Mouse (Mus musculus) heart, embryonic 14.5 days (tissue): ENCODE measurements around the gene Napsa. TPM values are rescaled to one million over a fixed set of nuclear protein-coding genes. Genes with fewer than 3 reads are reported as not detected.

Source experiments
- ATAC-seq: fragments of 200-750 bp; cut with Nextera tagmentation; 2 replicates; pipeline ENCODE4 v1.8.0; 2017; ENCODE audit warnings: low read depth, moderate TSS enrichment; ENCODE audit not compliant: insufficient number of reproducible peaks, insufficient read depth, low FRiP score
- H3K27ac ChIP-seq, 2 experiments: fragments of 200-500 bp in 1 of 2; fragments of 300-500 bp in 1 of 2; sonication (generic) in 1 of 2; replicated peaks in 1 of 2; 2 replicates each; pipeline ENCODE4 v1.5.1; 2012 to 2014; ENCODE audit warnings: low read depth in 2 of 2, low read length in 2 of 2, control low read depth in 1 of 2, mild to moderate bottlenecking in 1 of 2, mixed read lengths in 1 of 2; ENCODE audit not compliant: control insufficient read depth in 1 of 2, insufficient read depth in 1 of 2
- H3K27me3 ChIP-seq: fragments of 300-500 bp; sonication (generic); 2 replicates; pipeline ENCODE4 v1.6.1; 2014; ENCODE audit warnings: mild to moderate bottlenecking, low read length, control low read depth; ENCODE audit not compliant: control insufficient read depth, insufficient read depth
- H3K36me3 ChIP-seq: fragments of 300-500 bp; sonication (generic); 2 replicates; pipeline ENCODE4 v1.6.1; 2014; ENCODE audit warnings: mild to moderate bottlenecking, control low read depth, low read length, mixed read lengths; ENCODE audit not compliant: control insufficient read depth, insufficient read depth
- H3K4me1 ChIP-seq, 2 experiments: fragments of 200-500 bp in 1 of 2; fragments of 300-500 bp in 1 of 2; sonication (generic) in 1 of 2; 2 replicates each; pipeline ENCODE4 v1.6.1; 2012 to 2014; ENCODE audit warnings: low read length in 2 of 2, control low read depth in 1 of 2, mixed read lengths in 1 of 2; ENCODE audit not compliant: control insufficient read depth in 2 of 2, insufficient read depth in 2 of 2
- H3K4me2 ChIP-seq: fragments of 300-500 bp; sonication (generic); 2 replicates; pipeline ENCODE4 v1.6.1; 2014; ENCODE audit warnings: mild to moderate bottlenecking, low read length
- H3K4me3 ChIP-seq, 2 experiments: fragments of 200-500 bp in 1 of 2; fragments of 300-500 bp in 1 of 2; sonication (generic) in 1 of 2; 2 replicates each; pipeline ENCODE4 v1.5.1; 2012 to 2014; ENCODE audit warnings: low read length in 2 of 2, mild to moderate bottlenecking in 2 of 2, control low read depth in 1 of 2, low read depth in 1 of 2, moderate library complexity in 1 of 2; ENCODE audit not compliant: control insufficient read depth in 1 of 2, insufficient read depth in 1 of 2
- H3K9ac ChIP-seq: fragments of 300-500 bp; sonication (generic); 2 replicates; pipeline ENCODE4 v1.6.1; 2014; ENCODE audit warnings: mild to moderate bottlenecking, low read length
- H3K9me3 ChIP-seq: fragments of 300-500 bp; sonication (generic); 2 replicates; pipeline ENCODE4 v1.6.1; 2016; ENCODE audit warnings: low read length, control low read depth; ENCODE audit not compliant: control insufficient read depth
- WGBS: fragments of 180-500 bp; shearing (Covaris S2); extraction: QIAGEN DNeasy Blood & Tissue Kit; methylation state at CpG from one replicate; pipeline ENCODE4 v1.1.7; 2014; 5-methylcytosine and 5-hydroxymethylcytosine counted together
- polyA plus RNA-seq: library from polyadenylated mRNA; unstranded; fragments of >200 nt; fragmentation: Nextera tagmentation; extraction: Ambion mirVana; gene quantifications from 2 replicates; pipeline ENCODE4 v1.2.1, GENCODE M21; 2014

Napsa gene
- polyA plus RNA-seq, 1 experiment from 2014 or later, result 0.35 TPM

GRCm38 (mm10) chr7:44564486-44564885, 7.7 kb upstream of the Napsa start:
- Histone ChIP-seq H3K27ac (no peak overlapping the region), H3K4me2 (no peak overlapping the region), H3K9me3 (no peaks in the 10 kb centered on the region), H3K9ac (no peak overlapping the region), H3K27me3 (0 out of 2 replicates have a peak, but pooled peaks cover 6% of the 10 kb centered on the region), H3K4me1 (no peaks in the 10 kb centered on the region), H3K4me3 (no peak overlapping the region), H3K36me3 (no peaks in the 10 kb centered on the region)
- no peak for ATAC-seq
- WGBS, result 78% methylated on average over 10 of the region's 10 CpGs

- Histone ChIP-seq H3K27me3 (0 out of 2 replicates have a peak, but pooled peaks cover 6% of the 10 kb centered on the region), H3K27ac (no peak overlapping the region), H3K36me3 (no peaks in the 10 kb centered on the region), H3K9ac (no peak overlapping the region), H3K4me2 (no peak overlapping the region), H3K4me1 (no peaks in the 10 kb centered on the region), H3K9me3 (no peaks in the 10 kb centered on the region), H3K4me3 (no peak overlapping the region)
- WGBS, result 62% methylated on average over 6 of the region's 6 CpGs
- no peak for ATAC-seq
Observed at GRCm38 (mm10) chr7:44565414-44565813, 6.8 kb upstream of the Napsa start.

DNA sequence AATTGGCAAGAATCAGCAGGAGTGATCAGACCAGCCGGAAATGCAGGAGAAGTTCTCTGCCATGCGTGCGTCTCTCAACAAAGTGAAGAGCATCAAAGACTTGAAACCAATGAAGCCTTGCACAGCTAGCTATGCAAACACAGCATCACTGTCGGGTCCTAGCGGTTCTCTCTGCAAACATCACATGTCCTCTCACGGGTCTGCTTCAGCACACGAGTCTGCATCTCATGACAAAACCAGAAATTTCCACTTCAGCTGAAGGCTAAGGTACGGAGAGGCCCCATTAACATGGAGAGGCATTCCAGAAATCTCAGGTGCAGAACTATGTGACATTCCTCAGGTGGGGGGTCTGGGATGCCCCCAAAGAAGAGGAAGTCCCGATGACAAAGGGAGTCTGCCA, 3.4 kb upstream of the Napsa start:
- Histone ChIP-seq H3K36me3 (no peaks in the 10 kb centered on the region), H3K9ac (no peak overlapping the region), H3K4me2 (no peak overlapping the region), H3K4me3 (no peak overlapping the region), H3K4me1 (no peaks in the 10 kb centered on the region), H3K9me3 (no peaks in the 10 kb centered on the region), H3K27ac (no peak overlapping the region), H3K27me3 (0 out of 2 replicates have a peak, but pooled peaks cover 2% of the 10 kb centered on the region)
- 62% methylated on average over 9 of the region's 9 CpGs for WGBS
- ATAC-seq, result no peak

- Histone ChIP-seq H3K4me1 (no peaks in the 10 kb centered on the region), H3K9me3 (no peaks in the 10 kb centered on the region), H3K4me2 (no peak overlapping the region), H3K9ac (no peak overlapping the region), H3K4me3 (no peak overlapping the region), H3K27me3 (0 out of 2 replicates have a peak, but pooled peaks cover 2% of the 10 kb centered on the region), H3K27ac (no peak overlapping the region), H3K36me3 (no peaks in the 10 kb centered on the region)
- ATAC-seq, result no peak
- 74% methylated on average over 6 of the region's 6 CpGs for WGBS
Observed at GRCm38 (mm10) chr7:44570989-44571388, 1.2 kb upstream of the Napsa start.

DNA sequence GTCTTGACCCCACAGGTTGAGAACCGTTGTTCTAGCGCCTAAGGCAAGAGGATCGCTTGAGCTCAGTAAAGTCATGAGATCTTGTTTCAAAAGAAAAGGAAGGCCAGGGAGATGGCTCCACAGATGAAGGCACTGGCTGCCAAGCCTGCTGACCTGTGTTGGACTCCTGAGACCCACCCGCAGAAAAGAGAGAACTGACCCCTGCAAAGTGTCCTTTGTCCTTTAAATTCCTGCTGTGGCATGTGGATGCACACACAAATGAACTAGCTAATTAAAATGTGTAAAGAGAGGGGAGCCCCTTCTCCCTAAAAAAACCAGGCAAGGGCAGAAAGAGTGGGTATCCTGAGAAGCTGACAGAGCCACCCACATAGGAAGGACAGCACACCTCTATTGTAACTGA, 369 bp upstream of the Napsa start:
- 80% methylated on average over 4 of the region's 4 CpGs for WGBS
- no peak overlapping the region for H3K27ac ChIP-seq
- no peak for ATAC-seq

DNA sequence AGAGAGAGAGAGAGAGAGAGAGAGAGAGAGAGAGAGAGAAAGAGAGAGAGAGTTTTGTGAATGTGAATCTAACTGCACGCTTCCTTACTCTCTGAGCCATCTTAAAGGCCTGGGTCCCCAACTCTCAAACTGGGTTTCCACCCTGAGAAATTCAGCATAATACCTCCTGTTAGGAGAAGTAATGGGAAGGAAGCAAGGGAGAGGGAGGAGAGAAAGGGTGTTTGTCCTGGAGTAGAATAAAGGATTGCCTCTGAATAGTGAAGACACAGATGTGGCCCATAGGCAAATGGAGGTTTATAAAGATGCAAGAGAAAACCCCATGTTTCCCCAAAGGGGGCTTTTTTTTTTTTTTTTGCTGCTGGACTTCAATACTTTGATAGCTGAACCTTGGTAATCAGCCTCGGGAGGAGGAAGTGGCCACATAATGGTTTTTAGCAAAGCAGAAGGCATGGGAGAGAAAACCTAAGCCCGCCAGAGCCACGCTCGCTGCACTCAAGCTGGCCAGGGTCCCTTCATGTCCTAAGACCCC, 840 bp downstream of the Napsa start:
- no peak overlapping the region for H3K27ac ChIP-seq
- no peak overlapping the region for H3K4me3 ChIP-seq
- no peaks in the 10 kb centered on the region for H3K36me3 ChIP-seq
- H3K4me1 ChIP-seq, result no peaks in the 10 kb centered on the region
- H3K9me3 ChIP-seq, result no peaks in the 10 kb centered on the region
- no peak for ATAC-seq
- H3K4me2 ChIP-seq, result no peak overlapping the region
- H3K27me3 ChIP-seq, result 0 out of 2 replicates have a peak, but pooled peaks cover 2% of the 10 kb centered on the region
- WGBS, result 80% methylated on average over 5 of the region's 5 CpGs
- H3K9ac ChIP-seq, result no peak overlapping the region

More for the DNA sequence above, 369 bp upstream of the Napsa start:
- H3K27me3 ChIP-seq, result 0 out of 2 replicates have a peak, but pooled peaks cover 2% of the 10 kb centered on the region
- H3K4me1 ChIP-seq, result no peaks in the 10 kb centered on the region
- no peaks in the 10 kb centered on the region for H3K36me3 ChIP-seq
- H3K9ac ChIP-seq, result no peak overlapping the region
- no peak overlapping the region for H3K4me3 ChIP-seq
- no peak overlapping the region for H3K4me2 ChIP-seq
- H3K9me3 ChIP-seq, result no peaks in the 10 kb centered on the region

DNA sequence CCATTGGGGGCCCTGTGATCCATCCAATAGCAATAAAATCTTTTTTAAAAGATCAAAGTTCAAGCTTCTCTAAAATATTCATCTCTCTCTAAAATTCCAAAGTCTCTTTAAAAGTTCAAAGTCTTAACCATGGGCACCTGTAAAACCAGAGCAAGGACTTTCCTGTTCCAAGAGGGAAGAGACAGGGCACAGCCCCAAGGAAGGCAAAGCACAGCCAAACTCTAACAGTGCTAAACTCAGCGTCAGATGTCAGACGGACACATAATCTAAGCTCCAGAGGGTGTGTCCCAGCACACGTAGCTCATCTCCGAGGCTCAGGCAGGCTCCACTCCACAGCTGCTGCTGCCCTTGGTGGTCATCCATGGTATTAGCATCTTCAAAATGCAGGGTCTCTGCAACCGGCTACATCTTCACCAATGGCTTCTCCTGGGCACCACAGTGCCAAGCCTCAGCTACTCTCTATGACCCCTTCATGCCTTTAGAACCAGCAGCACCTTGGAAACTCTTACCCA, 4.2 kb downstream of the Napsa start:
- WGBS, result 48% methylated on average over 5 of the region's 5 CpGs
- Histone ChIP-seq H3K27me3 (0 out of 2 replicates have a peak, but pooled peaks cover 4% of the 10 kb centered on the region), H3K36me3 (no peaks in the 10 kb centered on the region), H3K4me1 (no peaks in the 10 kb centered on the region), H3K27ac (no peak overlapping the region), H3K9ac (no peak overlapping the region), H3K4me2 (no peak overlapping the region), H3K9me3 (peaks cover 3% of the 10 kb centered on the region; the same call in 1 of the 2 replicates), H3K4me3 (no peak overlapping the region)
- no peak for ATAC-seq

- WGBS, result 52% methylated on average over 6 of the region's 6 CpGs
- Histone ChIP-seq H3K27me3 (peaks cover 25% of the 10 kb centered on the region), H3K4me3 (no peak overlapping the region), H3K4me1 (peaks cover 0 to 4% of the 10 kb centered on the region in 2 experiments; a peak in 1 of 4 replicates), H3K36me3 (no peaks in the 10 kb centered on the region), H3K9ac (no peak overlapping the region), H3K9me3 (peaks cover 3% of the 10 kb centered on the region; the same call in 1 of the 2 replicates), H3K4me2 (no peak overlapping the region), H3K27ac (no peak overlapping the region)
- ATAC-seq, result no peak
Observed at GRCm38 (mm10) chr7:44581637-44582036, 9.5 kb downstream of the Napsa start.
